Mouse (Mus musculus) kidney, adult 2 months (tissue): ENCODE measurements at regions not wholly inside any gene's neighbourhood (a gene's known extent, or its start where the extent isn't known, plus 50 kb on each side); places are given as distances from the start of the nearest gene placed in this dataset.

Experiments
- CTCF ChIP-seq: fragments of 200-500 bp; conservative IDR thresholded peaks from 2 replicates; pipeline ENCODE4 v1.5.1; 2011; ENCODE audit warnings: low read depth, mild to moderate bottlenecking, control low read depth, low read length, moderate library complexity, mixed read lengths; ENCODE audit not compliant: insufficient read depth, insufficient read length
- POLR2A ChIP-seq: fragments of 200-500 bp; IDR thresholded peaks from one replicate; pipeline ENCODE4 v1.6.1; 2011; ENCODE audit warnings: low read depth, low read length, control low read depth

DNA sequence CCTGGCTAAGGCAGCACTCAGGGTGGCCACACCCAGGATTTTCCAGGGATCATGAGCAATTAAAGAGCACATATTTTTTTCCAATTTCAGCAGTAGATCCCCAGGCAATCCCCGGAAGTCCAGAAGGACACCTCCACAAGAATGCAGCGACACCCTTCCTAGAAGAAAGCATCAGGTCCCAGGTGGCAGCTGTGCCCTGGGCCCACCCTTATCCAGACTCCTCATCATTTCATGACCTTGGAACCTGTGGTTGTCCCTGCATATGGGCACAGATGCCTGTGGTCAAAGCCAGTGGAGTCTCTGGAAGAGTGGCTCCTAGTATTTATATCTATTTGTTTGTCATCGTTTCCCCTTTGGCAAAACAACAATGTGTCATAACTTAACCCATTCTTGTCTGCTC, 120.8 kb downstream of the Sox11 start:
- TF ChIP-seq CTCF (no peak), POLR2A (no peak)
